Mouse (Mus musculus) liver, embryonic 13.5 days (tissue): ENCODE measurements around the gene Ntsr1. TPM values are rescaled to one million over a fixed set of nuclear protein-coding genes. Genes with fewer than 3 reads are reported as not detected.

Experiments used
- ATAC-seq: fragments of 200-750 bp; cut with Nextera tagmentation; 2 replicates; pipeline ENCODE4 v1.8.0; 2017; ENCODE audit warnings: low read depth, mild to moderate bottlenecking, moderate number of reproducible peaks, moderate library complexity
- DNase-seq: peaks from one replicate; pipeline ENCODE4 v3.0.0; 2022
- H3K27ac ChIP-seq: fragments of 300-500 bp; sonication (generic); 2 replicates; pipeline ENCODE4 v1.5.1; 2015; ENCODE audit warnings: moderate library complexity, mild to moderate bottlenecking, inconsistent platforms
- H3K27me3 ChIP-seq: fragments of 300-500 bp; sonication (generic); 2 replicates; pipeline ENCODE4 v1.6.1; 2015; ENCODE audit warnings: mild to moderate bottlenecking, inconsistent platforms
- H3K36me3 ChIP-seq: fragments of 300-500 bp; sonication (generic); 2 replicates; pipeline ENCODE4 v1.6.1; 2015; ENCODE audit warnings: mild to moderate bottlenecking, inconsistent platforms
- H3K4me1 ChIP-seq: fragments of 300-500 bp; sonication (generic); replicated peaks from 2 replicates; pipeline ENCODE4 v1.6.1; 2015; ENCODE audit warnings: inconsistent platforms
- H3K4me2 ChIP-seq: fragments of 300-500 bp; sonication (generic); 2 replicates; pipeline ENCODE4 v1.6.1; 2015; ENCODE audit warnings: inconsistent platforms, mild to moderate bottlenecking, moderate library complexity
- H3K4me3 ChIP-seq: fragments of 300-500 bp; sonication (generic); replicated peaks from 2 replicates; pipeline ENCODE4 v1.5.1; 2015; ENCODE audit warnings: mild to moderate bottlenecking, inconsistent platforms
- H3K9ac ChIP-seq: fragments of 300-500 bp; sonication (generic); 2 replicates; pipeline ENCODE4 v1.6.1; 2015; ENCODE audit warnings: mild to moderate bottlenecking, inconsistent platforms
- H3K9me3 ChIP-seq: fragments of 300-500 bp; sonication (generic); replicated peaks from 2 replicates; pipeline ENCODE4 v1.6.1; 2016; ENCODE audit warnings: inconsistent platforms
- WGBS: fragments of 180-500 bp; shearing (Covaris S2); methylation state at CpG from one replicate; pipeline ENCODE4 v1.1.7; 2015; ENCODE audit not compliant: insufficient replicate concordance; 5-methylcytosine and 5-hydroxymethylcytosine counted together
- polyA plus RNA-seq: library from polyadenylated mRNA; unstranded; fragments of >200 nt; fragmentation: Nextera tagmentation; extraction: Ambion mirVana; gene quantifications from 2 replicates; pipeline ENCODE4 v1.2.1, GENCODE M21; 2015

The Ntsr1 gene
- polyA plus RNA-seq: 0.08 and 0.13 TPM in 2 replicates

DNA sequence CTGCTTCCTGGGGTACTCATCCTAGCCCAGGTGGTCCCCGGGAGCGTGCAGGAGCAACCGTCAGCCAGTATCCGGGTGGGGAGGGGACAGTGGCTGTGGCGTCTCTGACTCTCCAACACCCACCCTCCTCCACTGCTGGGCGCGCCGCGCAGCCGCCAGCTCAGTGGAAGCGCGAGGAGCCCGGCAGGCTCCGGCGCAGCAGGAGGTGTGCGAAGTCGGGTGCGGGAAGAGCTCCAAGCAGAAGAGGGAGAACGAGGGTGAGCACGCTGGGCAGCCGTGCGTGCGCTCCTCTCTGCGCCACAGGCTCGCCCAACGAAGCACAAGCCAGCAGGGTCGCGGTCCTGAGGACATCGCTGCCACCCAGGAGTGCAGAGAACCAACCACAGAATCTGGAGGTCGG, at the start of gene Ntsr1:
Gene Ntsr1 (plus strand): TSS at position 236 of the 400 bp plus-strand sequence.
- H3K4me3 ChIP-seq: no peak within 1 kb of the TSS
- no peaks in the 10 kb centered on the region for H3K36me3 ChIP-seq
- DNase-seq (no peak), ATAC-seq (no peak)
- no peak within 1 kb of the TSS for H3K27ac ChIP-seq
- H3K9me3 ChIP-seq: no peaks in the 10 kb centered on the region
- 0 out of 2 replicates have a peak within 1 kb of the TSS, but pooled peaks have one; percentile 12 for H3K4me2 ChIP-seq
- WGBS: 2% methylated on average over 30 of the region's 30 CpGs
- H3K27me3 ChIP-seq: peaks cover 55% of the 10 kb centered on the region
- H3K9ac ChIP-seq: no peak within 1 kb of the TSS
- H3K4me1 ChIP-seq: no peaks in the 10 kb centered on the region

DNA sequence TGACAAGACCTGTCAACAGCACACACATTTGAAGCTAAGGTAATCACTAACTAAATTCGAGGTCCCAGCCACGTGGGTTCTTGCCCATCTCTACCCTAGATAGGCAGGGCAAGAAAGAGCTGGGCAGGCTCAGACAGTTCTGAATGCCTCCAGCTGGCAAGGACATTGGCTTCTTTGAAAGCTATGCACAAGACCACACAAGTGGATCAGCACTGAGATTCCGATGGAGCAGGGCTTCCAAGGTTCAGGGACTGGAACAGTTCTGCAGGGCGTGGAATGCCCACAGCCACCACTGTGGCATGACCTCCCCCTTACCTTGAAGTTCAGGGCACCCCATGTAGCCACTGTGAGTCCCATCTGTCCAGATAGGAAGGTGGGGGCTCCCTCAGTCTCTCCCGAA, 49.2 kb upstream of the Ntsr1 start:
- 69% methylated on average over 5 of the region's 5 CpGs for WGBS
- no peaks in the 10 kb centered on the region for H3K9me3 ChIP-seq

DNA sequence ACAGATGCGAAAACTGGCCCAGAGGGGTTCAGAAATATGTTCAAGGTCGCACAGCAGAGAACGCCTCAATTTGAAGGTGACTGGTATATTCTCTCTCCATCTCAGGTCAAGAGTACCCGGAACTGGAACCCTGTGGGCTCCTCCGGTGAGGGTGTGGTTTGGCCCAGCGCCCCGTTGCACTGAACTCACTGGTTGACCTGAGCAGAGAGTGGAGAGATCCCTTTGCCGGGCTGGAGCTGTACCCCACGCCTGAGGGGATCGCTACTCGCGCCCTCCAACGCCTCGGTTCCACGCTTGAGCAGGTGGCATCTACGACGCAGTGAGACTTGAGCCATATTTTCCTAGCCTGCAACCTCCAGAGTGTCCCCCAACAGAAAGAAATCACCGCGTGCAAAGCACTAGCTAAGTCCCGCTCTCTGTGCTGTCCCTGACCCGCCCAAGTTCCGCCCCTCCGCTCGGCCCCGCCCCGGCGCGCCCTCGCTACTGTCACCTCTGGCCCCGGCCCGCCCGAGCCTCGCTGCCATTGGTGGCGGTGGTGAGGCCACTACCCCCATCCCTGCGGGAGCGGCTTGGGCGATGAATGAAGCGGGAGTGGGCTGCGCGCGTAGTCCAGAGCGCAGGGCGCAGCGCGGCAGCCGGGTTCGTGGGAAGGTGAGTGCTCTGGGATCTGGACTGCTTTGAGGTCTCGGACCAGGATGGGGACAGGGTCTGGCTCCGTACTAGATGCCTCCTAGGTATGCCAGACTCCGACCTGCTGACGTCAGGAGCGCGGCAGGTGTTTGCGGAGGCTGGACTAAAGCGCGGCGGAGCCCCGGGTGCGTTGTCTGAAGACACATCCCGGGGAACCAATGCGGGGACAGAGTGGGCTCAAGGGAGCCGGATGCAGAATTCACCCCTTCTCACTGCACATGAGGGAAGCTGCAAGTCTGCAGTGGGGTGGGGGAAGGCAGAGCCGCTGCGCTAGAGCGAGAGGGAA, 43.8 kb upstream of the Ntsr1 start, which contains the start of gene Slco4a1:
Gene Slco4a1 (plus strand): TSS at position 523 of the 976 bp plus-strand sequence.
- ATAC-seq (peak; percentile 96), DNase-seq (peak; percentile 77)
- Histone ChIP-seq H3K36me3 (no peaks in the 10 kb centered on the region), H3K27ac (no peak within 1 kb of the TSS), H3K4me2 (peak within 1 kb of the TSS; percentile 84), H3K4me1 (peaks cover 21% of the 10 kb centered on the region), H3K9ac (peak within 1 kb of the TSS; percentile 47), H3K27me3 (peaks cover 59% of the 10 kb centered on the region), H3K9me3 (no peaks in the 10 kb centered on the region), H3K4me3 (peak within 1 kb of the TSS; percentile 58)
- 1% methylated on average over 65 of the region's 65 CpGs for WGBS

More for the DNA sequence above, 49.2 kb upstream of the Ntsr1 start:
- no peak for ATAC-seq
- peaks cover 4% of the 10 kb centered on the region for H3K4me1 ChIP-seq
- no peaks in the 10 kb centered on the region for H3K36me3 ChIP-seq
- no peak overlapping the region for H3K27ac ChIP-seq
- H3K4me2 ChIP-seq: no peak overlapping the region
- H3K27me3 ChIP-seq: peaks cover 11% of the 10 kb centered on the region; the same call in 1 of the 2 replicates
- H3K4me3 ChIP-seq: no peak overlapping the region
- H3K9ac ChIP-seq: no peak overlapping the region
- no peak for DNase-seq

DNA sequence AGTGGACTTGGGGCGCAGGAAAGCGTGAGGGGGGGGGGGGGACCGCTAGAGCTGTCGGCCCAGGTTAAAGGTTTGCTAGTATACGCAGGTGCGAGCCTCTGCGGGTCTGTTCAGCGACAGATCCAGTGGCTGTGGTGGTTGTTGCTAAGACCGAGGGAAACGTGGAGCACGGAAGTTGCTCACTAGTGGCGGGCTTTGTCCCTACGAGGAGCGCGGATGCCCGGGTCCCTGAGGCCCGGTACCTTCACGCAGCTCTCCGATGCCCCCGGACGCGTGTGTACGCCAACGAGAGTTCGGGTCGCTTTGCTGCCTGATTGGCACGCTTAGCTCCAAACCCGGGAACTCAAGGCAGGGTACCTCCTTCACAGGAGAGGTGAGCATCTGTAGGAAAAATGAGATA, 43.1 kb upstream of the Ntsr1 start:
- H3K4me3 ChIP-seq: peak overlapping the region; percentile 58
- DNase-seq (no peak), ATAC-seq (no peak)
- 3% methylated on average over 25 of the region's 28 CpGs for WGBS
- peak overlapping the region; percentile 47 for H3K9ac ChIP-seq
- H3K4me2 ChIP-seq: peak overlapping the region; percentile 84
- H3K27ac ChIP-seq: no peak overlapping the region
- peaks cover 59% of the 10 kb centered on the region for H3K27me3 ChIP-seq
- H3K9me3 ChIP-seq: no peaks in the 10 kb centered on the region
- peaks cover 21% of the 10 kb centered on the region for H3K4me1 ChIP-seq
- no peaks in the 10 kb centered on the region for H3K36me3 ChIP-seq

DNA sequence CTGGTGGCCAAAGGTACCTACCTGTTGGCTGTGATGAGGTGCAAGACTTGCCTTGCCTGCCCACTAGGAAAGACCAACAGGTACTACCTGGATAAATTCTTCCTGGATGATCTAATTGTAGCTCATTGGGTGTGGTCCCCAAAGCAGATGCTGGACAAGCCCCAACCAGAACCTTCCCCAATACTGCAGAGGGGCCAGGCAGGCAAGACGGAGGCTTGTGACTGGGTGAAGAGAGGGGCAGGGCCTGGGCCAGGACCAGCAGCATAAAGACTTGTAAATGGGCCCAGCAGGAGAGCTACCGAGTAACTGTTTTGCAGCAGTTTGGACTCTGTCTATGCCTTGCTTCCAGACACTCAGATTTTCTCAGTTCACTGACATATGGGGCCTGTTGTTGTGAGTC, 42.1 kb upstream of the Ntsr1 start:
- Histone ChIP-seq H3K36me3 (no peaks in the 10 kb centered on the region), H3K4me2 (no peak overlapping the region), H3K4me1 (peaks cover 21% of the 10 kb centered on the region), H3K27me3 (peaks cover 59% of the 10 kb centered on the region), H3K9me3 (no peaks in the 10 kb centered on the region), H3K27ac (no peak overlapping the region), H3K4me3 (no peak overlapping the region), H3K9ac (no peak overlapping the region)
- DNase-seq (no peak), ATAC-seq (no peak)
- WGBS: 65% methylated on average over 2 of the region's 2 CpGs

DNA sequence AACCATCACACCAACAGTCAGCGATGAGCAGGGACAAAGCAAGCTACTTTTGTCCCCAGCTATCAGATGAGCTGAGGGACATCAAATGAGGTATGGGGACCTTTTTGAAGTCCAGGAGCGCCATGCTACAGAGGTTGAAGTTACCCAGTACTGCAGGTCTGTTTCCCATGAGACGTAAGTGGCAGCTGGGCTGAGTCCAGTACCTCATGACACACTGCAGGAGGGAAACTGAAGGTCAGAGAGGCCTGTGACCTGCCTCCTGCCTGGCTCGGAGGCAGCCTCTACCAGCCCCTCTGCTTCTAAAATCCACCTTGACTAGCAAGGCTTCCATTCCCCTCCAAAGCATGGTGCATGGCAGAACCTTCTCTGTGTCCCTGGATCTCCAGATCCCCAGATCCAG, 40.3 kb upstream of the Ntsr1 start:
- Histone ChIP-seq H3K9ac (no peak overlapping the region), H3K27me3 (peaks cover 53% of the 10 kb centered on the region), H3K4me2 (no peak overlapping the region), H3K4me1 (peaks cover 21% of the 10 kb centered on the region), H3K4me3 (no peak overlapping the region), H3K36me3 (no peaks in the 10 kb centered on the region), H3K27ac (no peak overlapping the region), H3K9me3 (no peaks in the 10 kb centered on the region)
- 71% methylated on average over 4 of the region's 4 CpGs for WGBS
- ATAC-seq (no peak), DNase-seq (no peak)

DNA sequence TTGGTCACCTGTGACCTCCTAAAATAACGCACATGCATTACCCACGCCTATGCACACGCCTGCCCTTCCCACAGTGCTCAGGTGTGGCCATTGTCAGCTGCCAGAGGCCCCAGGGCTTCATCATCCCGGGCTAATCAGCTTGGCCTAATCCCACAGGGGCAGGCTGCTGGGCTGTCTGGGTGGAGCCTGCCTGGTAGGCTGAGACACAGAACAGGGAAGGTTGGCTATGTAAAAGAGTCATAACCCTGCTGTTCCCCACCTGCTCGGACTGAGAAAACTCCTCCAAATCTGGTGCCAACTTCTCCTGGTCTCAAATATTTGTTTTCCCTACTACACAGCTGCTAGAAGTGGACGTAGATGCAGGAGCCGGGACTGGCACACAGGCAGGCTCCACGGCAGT, 39.0 kb upstream of the Ntsr1 start:
- no peaks in the 10 kb centered on the region for H3K9me3 ChIP-seq
- H3K27ac ChIP-seq: no peak overlapping the region
- H3K9ac ChIP-seq: no peak overlapping the region
- H3K36me3 ChIP-seq: no peaks in the 10 kb centered on the region
- DNase-seq (no peak), ATAC-seq (no peak)
- 55% methylated on average over 8 of the region's 8 CpGs for WGBS
- H3K27me3 ChIP-seq: peaks cover 45% of the 10 kb centered on the region
- no peak overlapping the region for H3K4me3 ChIP-seq
- H3K4me2 ChIP-seq: no peak overlapping the region
- H3K4me1 ChIP-seq: peaks cover 14% of the 10 kb centered on the region

DNA sequence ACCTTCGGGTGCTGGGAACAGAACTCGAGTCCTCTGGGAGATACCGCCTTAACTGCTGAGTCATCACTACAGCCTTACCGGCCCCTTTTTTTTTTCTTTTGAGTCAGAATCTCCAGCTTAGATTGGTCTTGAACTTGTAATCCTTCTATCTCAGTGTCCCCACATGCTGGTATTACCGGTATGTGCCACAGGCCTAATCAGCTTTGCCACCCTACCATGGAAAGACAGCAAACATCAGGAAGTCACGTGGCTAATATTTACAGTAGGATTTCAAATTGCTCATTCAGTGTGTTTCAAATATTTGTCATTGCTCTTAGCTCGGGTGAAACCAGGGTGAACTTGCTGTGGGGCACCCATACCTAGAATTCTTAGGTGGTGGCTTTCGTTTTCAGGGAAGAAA, 37.2 kb upstream of the Ntsr1 start:
- Histone ChIP-seq H3K9me3 (no peaks in the 10 kb centered on the region), H3K4me2 (no peak overlapping the region), H3K27ac (no peak overlapping the region), H3K36me3 (no peaks in the 10 kb centered on the region), H3K4me1 (0 out of 2 replicates have a peak, but pooled peaks cover 2% of the 10 kb centered on the region), H3K27me3 (peaks cover 27% of the 10 kb centered on the region), H3K4me3 (no peak overlapping the region), H3K9ac (no peak overlapping the region)
- DNase-seq (no peak), ATAC-seq (no peak)
- WGBS: 59% methylated on average over 8 of the region's 8 CpGs

DNA sequence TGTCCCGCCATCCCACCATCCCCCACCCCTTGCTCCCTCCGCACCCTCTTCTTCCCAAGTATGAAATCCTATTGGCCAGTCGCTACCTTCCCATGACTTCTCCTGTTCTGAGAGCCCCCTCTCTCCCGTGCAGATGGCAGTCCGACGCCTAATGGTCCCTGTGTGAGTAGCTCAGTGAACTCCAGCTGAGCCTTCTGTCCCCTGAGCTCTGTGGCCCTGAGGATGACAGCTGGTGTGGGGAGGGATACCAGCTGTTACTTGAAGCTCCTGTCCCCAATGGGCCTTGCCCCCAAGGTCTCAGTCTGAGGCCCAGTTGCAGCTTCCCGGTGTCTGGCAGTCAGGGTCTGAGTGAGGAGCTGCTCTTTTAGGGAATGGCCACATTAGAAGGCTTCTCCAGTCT, 33.3 kb upstream of the Ntsr1 start:
- no peaks in the 10 kb centered on the region for H3K36me3 ChIP-seq
- H3K4me2 ChIP-seq: no peak overlapping the region
- 73% methylated on average over 7 of the region's 7 CpGs for WGBS
- H3K4me1 ChIP-seq: no peaks in the 10 kb centered on the region
- H3K27ac ChIP-seq: no peak overlapping the region
- ATAC-seq (no peak), DNase-seq (no peak)
- 0 out of 2 replicates have a peak, but pooled peaks cover 3% of the 10 kb centered on the region for H3K27me3 ChIP-seq
- no peak overlapping the region for H3K9ac ChIP-seq
- no peak overlapping the region for H3K4me3 ChIP-seq
- H3K9me3 ChIP-seq: no peaks in the 10 kb centered on the region

DNA sequence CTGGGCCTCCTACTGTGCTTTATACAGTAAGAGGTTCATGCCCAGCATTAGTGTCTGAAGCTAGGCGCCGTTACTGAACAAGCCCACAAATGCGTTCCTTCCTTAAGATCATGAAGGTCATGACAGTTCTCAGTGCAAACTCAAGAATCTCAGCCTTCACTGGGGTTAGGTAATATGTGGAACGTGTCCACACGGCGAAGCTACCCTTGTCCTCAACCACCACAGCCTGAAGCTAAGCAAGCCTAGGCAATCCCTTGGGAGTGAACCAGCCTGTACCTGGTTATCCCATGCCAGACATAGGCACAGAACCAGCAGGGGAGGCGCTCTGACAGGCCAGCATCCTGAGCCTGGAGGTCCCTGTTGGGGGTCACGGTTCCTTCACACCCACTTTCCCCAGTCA, 30.9 kb upstream of the Ntsr1 start:
- DNase-seq: no peak
- H3K27ac ChIP-seq: no peak overlapping the region
- WGBS: 82% methylated on average over 8 of the region's 8 CpGs
- H3K27me3 ChIP-seq: 0 out of 2 replicates have a peak, but pooled peaks cover 8% of the 10 kb centered on the region
- no peak for ATAC-seq
- no peaks in the 10 kb centered on the region for H3K9me3 ChIP-seq
- no peaks in the 10 kb centered on the region; the same call in 1 of the 2 replicates for H3K4me1 ChIP-seq
- no peak overlapping the region for H3K9ac ChIP-seq
- no peaks in the 10 kb centered on the region for H3K36me3 ChIP-seq
- H3K4me2 ChIP-seq: no peak overlapping the region
- no peak overlapping the region for H3K4me3 ChIP-seq

DNA sequence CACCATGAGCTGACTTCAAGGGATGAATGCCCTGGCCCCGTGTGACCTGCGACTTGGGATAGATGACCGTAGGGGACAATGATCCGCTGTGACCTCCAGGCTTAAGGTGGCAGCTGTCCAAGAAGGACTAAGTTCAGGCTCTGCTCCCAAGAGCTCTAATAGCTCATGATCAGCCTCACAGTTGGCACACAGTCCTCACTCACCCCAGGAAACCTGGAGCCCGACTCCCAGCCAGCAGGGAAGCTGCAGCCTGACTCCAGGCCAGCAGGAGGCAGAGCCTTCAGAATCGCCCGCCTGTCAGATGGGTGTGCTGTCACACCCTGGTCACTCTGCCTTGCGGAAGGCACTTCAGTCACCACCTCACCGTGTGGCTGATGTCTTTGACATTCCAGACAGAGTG, 30.0 kb upstream of the Ntsr1 start:
- Histone ChIP-seq H3K9me3 (no peaks in the 10 kb centered on the region), H3K4me1 (no peaks in the 10 kb centered on the region; the same call in 1 of the 2 replicates), H3K4me2 (no peak overlapping the region), H3K4me3 (no peak overlapping the region), H3K36me3 (no peaks in the 10 kb centered on the region), H3K9ac (no peak overlapping the region), H3K27me3 (0 out of 2 replicates have a peak, but pooled peaks cover 8% of the 10 kb centered on the region), H3K27ac (no peak overlapping the region)
- 66% methylated on average over 9 of the region's 9 CpGs for WGBS
- ATAC-seq: no peak
- DNase-seq: no peak
